Mouse (Mus musculus): Measurements from ENCODE around the gene Mageb18. TPM values are rescaled to one million over a fixed set of nuclear protein-coding genes. Genes with fewer than 3 reads are reported as not detected.

Mageb18 gene
- total RNA-seq (2012; rRNA removed), result not detected in 2 replicates

DNA sequence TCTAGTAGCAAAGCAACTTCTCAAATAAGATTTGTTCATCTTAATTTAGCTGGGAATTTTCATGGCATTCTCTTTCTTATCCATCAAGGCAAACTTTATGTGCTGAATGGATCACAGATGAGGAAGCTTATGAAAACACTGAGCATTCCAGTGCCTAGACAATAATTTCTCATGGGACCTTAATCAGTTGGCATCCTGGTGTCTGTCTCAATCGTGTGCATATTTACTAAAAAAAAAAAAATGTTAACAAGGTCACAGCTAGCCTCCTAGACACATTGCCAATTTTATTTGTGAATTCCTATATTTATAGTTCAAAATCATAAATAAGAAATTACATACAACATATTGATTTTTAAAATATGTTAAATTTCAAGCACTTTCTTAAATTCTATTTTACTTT, at the start of gene Mageb18:
Mageb18 (minus strand) TSS at position 101 of the 400 bp plus-strand sequence.
- no peaks in the 10 kb centered on the region for H3K4me1 ChIP-seq (ENCODE audit: control insufficient read depth in 2 of 2, insufficient read depth in 2 of 2, low read length in 2 of 2, poor library complexity in 1 of 2)
- no peak within 1 kb of the TSS for H3K27ac ChIP-seq (ENCODE audit: insufficient read depth, low read depth, low read length, poor library complexity, severe bottlenecking)
- DNase-seq (ENCODE audit: low read depth, low spot score), result no peak
- H3K9ac ChIP-seq (ENCODE audit: insufficient read depth, low read depth, low read length, poor library complexity, severe bottlenecking), result no peak within 1 kb of the TSS
- H3K4me3 ChIP-seq (ENCODE audit: insufficient read depth in 1 of 2, low read depth in 1 of 2, low read length in 2 of 2, poor library complexity in 1 of 2, severe bottlenecking in 1 of 2), result no peak within 1 kb of the TSS
- TF ChIP-seq MAFK (IDR thresholded peaks at IDR 0.05; ENCODE audit: insufficient read depth, low read depth, low read length) (no peak), ZC3H11A (IDR thresholded peaks at IDR 0.05; ENCODE audit: borderline replicate concordance, low read depth, low read length) (no peak), ZNF384 (IDR thresholded peaks at IDR 0.05; ENCODE audit: low read depth, low read length) (no peak), HCFC1 (IDR thresholded peaks at IDR 0.05; ENCODE audit: borderline replicate concordance, insufficient read depth, low read length) (no peak), CHD2 (IDR thresholded peaks at IDR 0.05; ENCODE audit: low read depth, low read length) (no peak)
- no peaks in the 10 kb centered on the region for H3K9me3 ChIP-seq (ENCODE audit: control insufficient read depth, insufficient read depth, low read depth, low read length)
- in situ Hi-C loops (cut with MboI; ENCODE audit: low sequenced_read_pairs in 2 of 2, unreplicated experiment in 2 of 2), result no loop called here
- no peaks in the 10 kb centered on the region for H3K36me3 ChIP-seq (ENCODE audit: control insufficient read depth, insufficient read depth, low read length, poor library complexity, severe bottlenecking)

DNA sequence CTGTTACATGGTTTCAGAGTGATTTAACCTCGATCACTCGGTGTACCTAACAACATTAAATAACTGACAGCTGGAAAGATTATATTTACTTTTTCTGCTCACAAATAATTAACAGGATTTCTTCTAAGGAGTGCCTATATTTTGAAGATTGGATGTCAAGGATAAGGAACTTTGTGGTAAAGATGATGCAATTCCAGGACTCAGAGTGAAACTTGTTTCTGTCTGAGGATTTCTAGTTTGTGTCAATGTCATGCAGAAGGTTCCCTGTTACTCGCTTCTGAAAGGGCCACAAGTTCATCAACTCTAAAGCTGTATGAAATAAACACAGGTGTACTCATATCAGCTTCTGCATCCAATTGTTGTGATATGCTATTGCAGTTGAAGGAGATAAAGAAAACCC, 13.4 kb upstream of the Mageb18 start:
- DNase-seq (ENCODE audit: low read depth, low spot score), result no peak
- Histone ChIP-seq H3K4me3 (ENCODE audit: insufficient read depth in 1 of 2, low read depth in 1 of 2, low read length in 2 of 2, poor library complexity in 1 of 2, severe bottlenecking in 1 of 2) (no peak overlapping the region), H3K9ac (ENCODE audit: insufficient read depth, low read depth, low read length, poor library complexity, severe bottlenecking) (no peak overlapping the region), H3K36me3 (ENCODE audit: control insufficient read depth, insufficient read depth, low read length, poor library complexity, severe bottlenecking) (no peaks in the 10 kb centered on the region), H3K4me1 (ENCODE audit: control insufficient read depth in 2 of 2, insufficient read depth in 2 of 2, low read length in 2 of 2, poor library complexity in 1 of 2) (no peaks in the 10 kb centered on the region), H3K27ac (ENCODE audit: insufficient read depth, low read depth, low read length, poor library complexity, severe bottlenecking) (no peak overlapping the region), H3K9me3 (ENCODE audit: control insufficient read depth, insufficient read depth, low read depth, low read length) (no peaks in the 10 kb centered on the region)
- TF ChIP-seq MAFK (IDR thresholded peaks at IDR 0.05; ENCODE audit: insufficient read depth, low read depth, low read length) (no peak), ZNF384 (IDR thresholded peaks at IDR 0.05; ENCODE audit: low read depth, low read length) (no peak)
- in situ Hi-C loops (cut with MboI; ENCODE audit: low sequenced_read_pairs in 2 of 2, unreplicated experiment in 2 of 2), result no loop called here

DNA sequence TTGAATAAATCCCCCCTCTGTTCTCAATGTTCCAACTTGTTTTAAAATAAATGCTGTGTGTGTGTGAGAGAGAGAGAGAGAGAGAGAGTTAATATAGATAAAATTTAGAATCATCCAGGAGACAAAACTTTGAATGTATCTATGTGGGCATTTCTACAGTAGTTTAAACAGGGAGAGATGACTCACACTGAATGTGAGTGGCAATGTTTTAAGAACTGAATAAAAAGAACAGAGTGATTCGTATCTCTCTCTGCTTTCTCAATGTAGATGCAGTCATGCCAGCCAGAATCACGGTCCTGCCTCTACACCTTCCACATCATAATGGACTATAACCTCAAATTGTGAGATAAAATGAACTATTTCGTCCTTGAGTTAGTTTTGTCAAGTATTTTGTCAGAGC, 11.1 kb upstream of the Mageb18 start:
- Histone ChIP-seq H3K4me3 (ENCODE audit: insufficient read depth in 1 of 2, low read depth in 1 of 2, low read length in 2 of 2, poor library complexity in 1 of 2, severe bottlenecking in 1 of 2) (no peak overlapping the region), H3K9me3 (ENCODE audit: control insufficient read depth, insufficient read depth, low read depth, low read length) (no peaks in the 10 kb centered on the region), H3K9ac (ENCODE audit: insufficient read depth, low read depth, low read length, poor library complexity, severe bottlenecking) (no peak overlapping the region), H3K4me1 (ENCODE audit: control insufficient read depth in 2 of 2, insufficient read depth in 2 of 2, low read length in 2 of 2, poor library complexity in 1 of 2) (no peaks in the 10 kb centered on the region), H3K36me3 (ENCODE audit: control insufficient read depth, insufficient read depth, low read length, poor library complexity, severe bottlenecking) (no peaks in the 10 kb centered on the region), H3K27ac (ENCODE audit: insufficient read depth, low read depth, low read length, poor library complexity, severe bottlenecking) (no peak overlapping the region)
- in situ Hi-C loops (cut with MboI; ENCODE audit: low sequenced_read_pairs in 2 of 2, unreplicated experiment in 2 of 2), result no loop called here
- TF ChIP-seq MAFK (IDR thresholded peaks at IDR 0.05; ENCODE audit: insufficient read depth, low read depth, low read length), result no peak
- no peak for DNase-seq (ENCODE audit: low read depth, low spot score)

DNA sequence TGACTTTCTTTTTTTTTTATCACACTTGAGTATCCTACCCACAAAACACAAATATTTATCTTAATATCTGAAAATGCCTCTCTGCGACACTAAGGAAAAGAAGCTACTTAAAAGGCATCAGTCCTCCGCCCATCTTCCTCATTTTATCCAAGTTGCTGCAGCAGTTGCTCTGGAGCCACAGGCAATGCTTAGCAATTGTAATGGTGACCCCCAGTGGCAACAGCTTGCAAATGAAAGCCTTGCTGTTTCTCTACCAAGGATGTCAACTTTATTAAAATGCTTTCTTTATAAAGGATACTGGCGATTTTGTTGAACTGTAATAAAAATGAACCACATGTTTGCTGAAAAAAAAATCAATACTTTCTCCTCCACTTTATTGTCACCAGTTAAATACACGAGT, 2.0 kb downstream of the Mageb18 start:
- no peak for DNase-seq (ENCODE audit: low read depth, low spot score)
- Histone ChIP-seq H3K9ac (ENCODE audit: insufficient read depth, low read depth, low read length, poor library complexity, severe bottlenecking) (no peak overlapping the region), H3K36me3 (ENCODE audit: control insufficient read depth, insufficient read depth, low read length, poor library complexity, severe bottlenecking) (no peaks in the 10 kb centered on the region), H3K4me1 (ENCODE audit: control insufficient read depth in 2 of 2, insufficient read depth in 2 of 2, low read length in 2 of 2, poor library complexity in 1 of 2) (no peaks in the 10 kb centered on the region), H3K4me3 (ENCODE audit: insufficient read depth in 1 of 2, low read depth in 1 of 2, low read length in 2 of 2, poor library complexity in 1 of 2, severe bottlenecking in 1 of 2) (no peak overlapping the region), H3K27ac (ENCODE audit: insufficient read depth, low read depth, low read length, poor library complexity, severe bottlenecking) (no peak overlapping the region), H3K9me3 (ENCODE audit: control insufficient read depth, insufficient read depth, low read depth, low read length) (no peaks in the 10 kb centered on the region)
- no peak for TF ChIP-seq ZNF384 (IDR thresholded peaks at IDR 0.05; ENCODE audit: low read depth, low read length)
- no peak for TF ChIP-seq ZC3H11A (IDR thresholded peaks at IDR 0.05; ENCODE audit: borderline replicate concordance, low read depth, low read length)
- TF ChIP-seq MAFK (IDR thresholded peaks at IDR 0.05; ENCODE audit: insufficient read depth, low read depth, low read length), result no peak
- no peak for TF ChIP-seq HCFC1 (IDR thresholded peaks at IDR 0.05; ENCODE audit: borderline replicate concordance, insufficient read depth, low read length)
- no peak for TF ChIP-seq CHD2 (IDR thresholded peaks at IDR 0.05; ENCODE audit: low read depth, low read length)
- in situ Hi-C loops (cut with MboI; ENCODE audit: low sequenced_read_pairs in 2 of 2, unreplicated experiment in 2 of 2), result no loop called here

DNA sequence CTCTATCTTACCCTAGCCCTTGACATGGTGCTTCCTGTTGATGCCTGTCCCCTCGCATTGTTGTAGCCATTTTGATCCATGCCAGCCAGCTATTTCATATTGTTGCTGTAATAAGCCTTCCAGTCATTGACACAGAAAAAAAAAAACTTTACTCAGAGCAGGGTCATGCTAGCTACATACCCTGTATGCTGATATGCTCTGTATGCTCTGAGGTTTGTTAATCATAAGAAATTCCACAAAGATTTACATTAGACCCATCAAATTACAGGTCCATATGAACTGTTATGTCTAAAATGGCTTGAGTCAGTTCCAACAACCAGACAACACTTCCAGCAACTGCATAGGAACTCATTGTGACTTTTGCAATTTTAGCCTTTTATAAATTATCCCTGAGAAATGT, 71.5 kb downstream of the Mageb18 start:
- Histone ChIP-seq H3K27ac (ENCODE audit: insufficient read depth, low read depth, low read length, poor library complexity, severe bottlenecking) (no peak overlapping the region), H3K9ac (ENCODE audit: insufficient read depth, low read depth, low read length, poor library complexity, severe bottlenecking) (no peak overlapping the region), H3K9me3 (ENCODE audit: control insufficient read depth, insufficient read depth, low read depth, low read length) (no peaks in the 10 kb centered on the region), H3K4me1 (ENCODE audit: control insufficient read depth in 2 of 2, insufficient read depth in 2 of 2, low read length in 2 of 2, poor library complexity in 1 of 2) (no peaks in the 10 kb centered on the region), H3K4me3 (ENCODE audit: insufficient read depth in 1 of 2, low read depth in 1 of 2, low read length in 2 of 2, poor library complexity in 1 of 2, severe bottlenecking in 1 of 2) (no peak overlapping the region), H3K36me3 (ENCODE audit: control insufficient read depth, insufficient read depth, low read length, poor library complexity, severe bottlenecking) (no peaks in the 10 kb centered on the region)
- TF ChIP-seq ZNF384 (IDR thresholded peaks at IDR 0.05; ENCODE audit: low read depth, low read length) (no peak), CHD2 (IDR thresholded peaks at IDR 0.05; ENCODE audit: low read depth, low read length) (no peak), ZC3H11A (IDR thresholded peaks at IDR 0.05; ENCODE audit: borderline replicate concordance, low read depth, low read length) (no peak), MAFK (IDR thresholded peaks at IDR 0.05; ENCODE audit: insufficient read depth, low read depth, low read length) (no peak), HCFC1 (IDR thresholded peaks at IDR 0.05; ENCODE audit: borderline replicate concordance, insufficient read depth, low read length) (no peak)
- in situ Hi-C loops (cut with MboI; ENCODE audit: low sequenced_read_pairs in 2 of 2, unreplicated experiment in 2 of 2), result no loop called here
- DNase-seq (ENCODE audit: low read depth, low spot score), result no peak
